Mouse (Mus musculus) liver, postnatal 0 days (tissue): ENCODE measurements at regions not wholly inside any gene's neighbourhood (a gene's known extent, or its start where the extent isn't known, plus 50 kb on each side); places are given as distances from the start of the nearest gene placed in this dataset.
A peak's percentile ranks its signal among the peaks of the same experiment; 100 is the strongest.

Experiments used
- ATAC-seq: fragments of 200-750 bp; cut with Nextera tagmentation; 2 replicates; pipeline ENCODE4 v1.8.0; 2017; ENCODE audit warnings: mild to moderate bottlenecking, moderate library complexity
- DNase-seq: peaks from one replicate; pipeline ENCODE4 v3.0.0-alpha.2; 2016
- H3K27ac ChIP-seq: fragments of 300-500 bp; sonication (generic); 2 replicates; pipeline ENCODE4 v1.5.1; 2014; ENCODE audit warnings: antibody characterized with exemption, moderate library complexity, mild to moderate bottlenecking, low read depth
- H3K27me3 ChIP-seq: fragments of 300-500 bp; sonication (generic); 2 replicates; pipeline ENCODE4 v1.6.1; 2014; ENCODE audit warnings: low read length, control low read depth, mixed read lengths; ENCODE audit not compliant: insufficient read depth
- H3K36me3 ChIP-seq: fragments of 300-500 bp; sonication (generic); replicated peaks from 2 replicates; pipeline ENCODE4 v1.6.1; 2014; ENCODE audit warnings: mild to moderate bottlenecking, control low read depth, low read length, moderate library complexity, mixed read lengths; ENCODE audit not compliant: insufficient read depth
- H3K4me1 ChIP-seq: fragments of 300-500 bp; sonication (generic); 2 replicates; pipeline ENCODE4 v1.6.1; 2014; ENCODE audit warnings: antibody characterized with exemption, mild to moderate bottlenecking, control low read depth; ENCODE audit not compliant: insufficient read depth
- H3K4me2 ChIP-seq: fragments of 300-500 bp; sonication (generic); 2 replicates; pipeline ENCODE4 v1.6.1; 2014; ENCODE audit warnings: low read depth, mild to moderate bottlenecking, low read length, moderate library complexity, mixed read lengths
- H3K4me3 ChIP-seq: fragments of 300-500 bp; sonication (generic); 2 replicates; pipeline ENCODE4 v1.5.1; 2014; ENCODE audit warnings: low read depth, low read length
- H3K9ac ChIP-seq: fragments of 300-500 bp; sonication (generic); replicated peaks from 2 replicates; pipeline ENCODE4 v1.6.1; 2014; ENCODE audit warnings: mild to moderate bottlenecking, moderate library complexity
- H3K9me3 ChIP-seq: fragments of 300-500 bp; sonication (generic); 2 replicates; pipeline ENCODE4 v1.6.1; 2016; ENCODE audit warnings: mild to moderate bottlenecking, control low read depth, low read length, mixed read lengths
- CTCF ChIP-seq: sonication (generic); IDR thresholded peaks from 2 replicates; pipeline ENCODE4 v1.5.1; 2016; ENCODE audit warnings: antibody characterized with exemption, low read depth
- EP300 ChIP-seq: IDR thresholded peaks from 2 replicates; pipeline ENCODE4 v1.6.1; 2016; ENCODE audit warnings: antibody characterized with exemption, low read depth, mild to moderate bottlenecking
- WGBS: fragments of 180-500 bp; shearing (Covaris S2); extraction: QIAGEN DNeasy Blood & Tissue Kit; methylation state at CpG from one replicate; pipeline ENCODE4 v1.1.7; 2014; ENCODE audit not compliant: insufficient replicate concordance; 5-methylcytosine and 5-hydroxymethylcytosine counted together

GRCm38 (mm10) chr4:11877945-11878344, 103.1 kb downstream of the Gm10604 start:
- Histone ChIP-seq H3K4me1 (peaks cover 13% of the 10 kb centered on the region), H3K9ac (no peak overlapping the region), H3K36me3 (no peaks in the 10 kb centered on the region), H3K27me3 (no peaks in the 10 kb centered on the region), H3K27ac (no peak overlapping the region), H3K9me3 (no peaks in the 10 kb centered on the region), H3K4me2 (no peak overlapping the region), H3K4me3 (no peak overlapping the region)
- DNase-seq (no peak), ATAC-seq (no peak)
- WGBS: 60% methylated on average over 4 of the region's 4 CpGs
- TF ChIP-seq EP300 (no peak), CTCF (no peak)

- H3K4me3 ChIP-seq: no peak overlapping the region
- no peak overlapping the region for H3K4me2 ChIP-seq
- H3K9ac ChIP-seq: no peak overlapping the region
- ATAC-seq (no peak), DNase-seq (no peak)
- no peaks in the 10 kb centered on the region for H3K36me3 ChIP-seq
- peaks cover 13% of the 10 kb centered on the region for H3K4me1 ChIP-seq
- no peaks in the 10 kb centered on the region for H3K9me3 ChIP-seq
- TF ChIP-seq EP300: no peak
- no peak for TF ChIP-seq CTCF
- no peak overlapping the region for H3K27ac ChIP-seq
- WGBS: 75% methylated on average over 1 of the region's 1 CpGs
- no peaks in the 10 kb centered on the region for H3K27me3 ChIP-seq
Observed at GRCm38 (mm10) chr4:11876009-11876408, 105.1 kb downstream of the Gm10604 start.

GRCm38 (mm10) chr4:11874586-11875264, 106.3 kb downstream of the Gm10604 start:
- H3K4me3 ChIP-seq: no peak overlapping the region
- ATAC-seq (no peak), DNase-seq (no peak)
- H3K27ac ChIP-seq: no peak overlapping the region
- H3K4me2 ChIP-seq: no peak overlapping the region
- H3K9me3 ChIP-seq: no peaks in the 10 kb centered on the region
- WGBS: 50% methylated on average over 4 of the region's 4 CpGs
- no peaks in the 10 kb centered on the region for H3K36me3 ChIP-seq
- peaks cover 19% of the 10 kb centered on the region for H3K4me1 ChIP-seq
- no peaks in the 10 kb centered on the region for H3K27me3 ChIP-seq
- H3K9ac ChIP-seq: no peak overlapping the region
- TF ChIP-seq EP300 (no peak), CTCF (no peak)

GRCm38 (mm10) chr4:11872036-11872435, 109.0 kb downstream of the Gm10604 start:
- Histone ChIP-seq H3K27ac (no peak overlapping the region), H3K9me3 (no peaks in the 10 kb centered on the region), H3K4me1 (peaks cover 19% of the 10 kb centered on the region), H3K27me3 (no peaks in the 10 kb centered on the region), H3K36me3 (no peaks in the 10 kb centered on the region), H3K9ac (no peak overlapping the region), H3K4me2 (no peak overlapping the region), H3K4me3 (no peak overlapping the region)
- 69% methylated on average over 3 of the region's 3 CpGs for WGBS
- TF ChIP-seq EP300 (no peak), CTCF (no peak)
- ATAC-seq (no peak), DNase-seq (no peak)

GRCm38 (mm10) chr4:11869721-11870120, 111.3 kb downstream of the Gm10604 start:
- no peak overlapping the region for H3K4me2 ChIP-seq
- no peaks in the 10 kb centered on the region for H3K9me3 ChIP-seq
- 45% methylated on average over 5 of the region's 5 CpGs for WGBS
- ATAC-seq (peak; percentile 77), DNase-seq (peak; percentile 53)
- TF ChIP-seq EP300 (no peak), CTCF (no peak)
- H3K9ac ChIP-seq: no peak overlapping the region
- no peaks in the 10 kb centered on the region for H3K36me3 ChIP-seq
- no peak overlapping the region for H3K4me3 ChIP-seq
- no peaks in the 10 kb centered on the region for H3K27me3 ChIP-seq
- peak overlapping the region; percentile 79 for H3K27ac ChIP-seq
- peaks cover 14% of the 10 kb centered on the region for H3K4me1 ChIP-seq

- H3K9me3 ChIP-seq: no peaks in the 10 kb centered on the region
- ATAC-seq: peak; percentile 77
- H3K27ac ChIP-seq: peak overlapping the region; percentile 79
- H3K4me2 ChIP-seq: no peak overlapping the region
- H3K36me3 ChIP-seq: no peaks in the 10 kb centered on the region
- no peak overlapping the region for H3K9ac ChIP-seq
- peak; percentile 31 for DNase-seq
- TF ChIP-seq EP300 (peak; percentile 51; the same call in 1 of the 2 replicates), CTCF (no peak)
- no peak overlapping the region for H3K4me3 ChIP-seq
- WGBS: 38% methylated on average over 1 of the region's 1 CpGs
- H3K27me3 ChIP-seq: no peaks in the 10 kb centered on the region
- H3K4me1 ChIP-seq: peaks cover 13% of the 10 kb centered on the region
Observed at GRCm38 (mm10) chr4:11868565-11868964, 112.5 kb downstream of the Gm10604 start.
